In genomic region chr12:111665041-111665880, GRCm38 (mm10) we compare ENCODE assay signal across 12 mouse cellular contexts. TPM values are rescaled to one million over a fixed set of nuclear protein-coding genes. Genes with fewer than 3 reads are reported as not detected.
DNase-seq lines count a peak whose midpoint lies in the region; ATAC-seq and TF ChIP-seq lines count a peak whose summit lies in the region.
"Had no signal": no experiment of that assay in that cellular context is flagged by ENCODE, and none has a peak within 500 bp of the region (broad histone marks: within the 10 kb centered on the region; RNA-seq: fewer than 3 reads in every experiment).

No protein-coding gene starts in this region.

- TF ChIP-seq CTCF in hindbrain, postnatal 0 days (IDR thresholded peaks at IDR 0.05; ENCODE audit: low read depth) = no peak

- peak; percentile 26 for DNase-seq in cerebellum, adult 11-12 months
- no peak for DNase-seq in cerebellum, postnatal 25 days
- DNase-seq in hindbrain, postnatal 0 days (ENCODE audit: low spot score) = no peak
- peak; percentile 19 for DNase-seq in retina, postnatal 1 day
- DNase-seq in retina, embryonic 14.5 days (ENCODE audit: low spot score) = no peak
- no peak for DNase-seq in left cerebral cortex, adult 9 months (ENCODE audit: low spot score in 2 of 2)
- DNase-seq: kidney, postnatal 36 days had no signal

- no peaks in the 10 kb centered on the region for H3K9me3 ChIP-seq in hindbrain, postnatal 0 days (ENCODE audit: low read length)
- no peaks in the 10 kb centered on the region for H3K9me3 ChIP-seq in hindbrain, embryonic 12.5 days (replicated peaks)
- H3K9me3 ChIP-seq in stomach, embryonic 15.5 days = no peaks in the 10 kb centered on the region
- H3K9me3 ChIP-seq: embryonic facial prominence, embryonic 12.5 days; hindbrain, embryonic 13.5 days had no signal

- H3K9ac ChIP-seq in hindbrain, postnatal 0 days (replicated peaks; ENCODE audit: low read length) = no peak overlapping the region
- H3K9ac ChIP-seq in hindbrain, embryonic 12.5 days = no peak overlapping the region
- no peak overlapping the region for H3K9ac ChIP-seq in stomach, embryonic 15.5 days
- H3K9ac ChIP-seq: embryonic facial prominence, embryonic 12.5 days; hindbrain, embryonic 13.5 days; lung, embryonic 14.5 days had no signal

- no peak overlapping the region for H3K4me2 ChIP-seq in hindbrain, postnatal 0 days (ENCODE audit: low read depth, low read length)
- H3K4me2 ChIP-seq in hindbrain, embryonic 12.5 days (replicated peaks) = no peak overlapping the region
- no peak overlapping the region for H3K4me2 ChIP-seq in stomach, embryonic 15.5 days
- H3K4me2 ChIP-seq: embryonic facial prominence, embryonic 12.5 days; hindbrain, embryonic 13.5 days had no signal

- H3K27ac ChIP-seq in hindbrain, postnatal 0 days = 0 out of 2 replicates have a peak overlapping the region, but pooled peaks have one; percentile 4
- H3K27ac ChIP-seq in hindbrain, embryonic 12.5 days = no peak overlapping the region
- H3K27ac ChIP-seq in stomach, embryonic 15.5 days = peak overlapping the region; percentile 35; the same call in 1 of the 2 replicates
- H3K27ac ChIP-seq: embryonic facial prominence, embryonic 12.5 days had no signal

- peaks cover 5% of the 10 kb centered on the region; the same call in 1 of the 2 replicates for H3K36me3 ChIP-seq in hindbrain, postnatal 0 days (ENCODE audit: insufficient read depth, low read length)
- peaks cover 33% of the 10 kb centered on the region for H3K36me3 ChIP-seq in hindbrain, embryonic 12.5 days
- peaks cover 5% of the 10 kb centered on the region; the same call in 1 of the 2 replicates for H3K36me3 ChIP-seq in stomach, embryonic 15.5 days

- H3K27me3 ChIP-seq in hindbrain, postnatal 0 days (ENCODE audit: insufficient read depth, low read length) = no peaks in the 10 kb centered on the region
- no peaks in the 10 kb centered on the region for H3K27me3 ChIP-seq in hindbrain, embryonic 12.5 days
- no peaks in the 10 kb centered on the region for H3K27me3 ChIP-seq in stomach, embryonic 15.5 days (replicated peaks)
- H3K27me3 ChIP-seq: hindbrain, embryonic 13.5 days had no signal

- WGBS in hindbrain, postnatal 0 days = 81% methylated on average over 13 of the region's 13 CpGs
- 82% methylated on average over 13 of the region's 13 CpGs for WGBS in hindbrain, embryonic 12.5 days
- WGBS in stomach, embryonic 15.5 days = 79% methylated on average over 13 of the region's 13 CpGs

- H3K4me3 ChIP-seq in hindbrain, postnatal 0 days (ENCODE audit: low read length) = no peak overlapping the region
- H3K4me3 ChIP-seq in hindbrain, embryonic 12.5 days = no peak overlapping the region
- H3K4me3 ChIP-seq in stomach, embryonic 15.5 days (replicated peaks) = no peak overlapping the region
- H3K4me3 ChIP-seq: embryonic facial prominence, embryonic 12.5 days; hindbrain, embryonic 13.5 days had no signal

- 0 out of 2 replicates have a peak, but pooled peaks cover 9% of the 10 kb centered on the region for H3K4me1 ChIP-seq in hindbrain, postnatal 0 days (ENCODE audit: insufficient read depth, low read length)
- peaks cover 31% of the 10 kb centered on the region for H3K4me1 ChIP-seq in hindbrain, embryonic 12.5 days
- H3K4me1 ChIP-seq in stomach, embryonic 15.5 days = peaks cover 40% of the 10 kb centered on the region

- ATAC-seq in hindbrain, postnatal 0 days = no peak
- no peak for ATAC-seq in hindbrain, embryonic 12.5 days (ENCODE audit: low FRiP score)
- no peak for ATAC-seq in stomach, embryonic 15.5 days (ENCODE audit: insufficient read depth, low FRiP score, low read depth)

RNA-seq across cellular contexts. Expression of gene Ckb, which starts 6.9 kb away (rescaled TPM):
- 3,255 and 3,584 TPM in 2 replicates for total RNA-seq in hindbrain, postnatal 0 days (2014; rRNA removed)
- polyA plus RNA-seq in hindbrain, postnatal 0 days (2015; fragmentation: Nextera tagmentation; extraction: Ambion mirVana) = 2,405 and 2,624 TPM in 2 replicates
- polyA plus RNA-seq in hindbrain, embryonic 12.5 days (2016; fragmentation: Nextera tagmentation; extraction: Ambion mirVana) = 1,558 and 1,759 TPM in 2 replicates
- polyA plus RNA-seq in stomach, embryonic 15.5 days (2015; fragmentation: Nextera tagmentation; extraction: Ambion mirVana) = 607 and 634 TPM in 2 replicates

RNA-seq across cellular contexts. Expression of gene Trmt61a, which starts 12.6 kb away (rescaled TPM):
- 29.7 and 32.7 TPM in 2 replicates for total RNA-seq in hindbrain, postnatal 0 days (2014; rRNA removed)
- polyA plus RNA-seq in hindbrain, postnatal 0 days (2015; fragmentation: Nextera tagmentation; extraction: Ambion mirVana) = 9.2 TPM in 2 replicates
- 10.7 and 10.8 TPM in 2 replicates for polyA plus RNA-seq in hindbrain, embryonic 12.5 days (2016; fragmentation: Nextera tagmentation; extraction: Ambion mirVana)
- 14.6 TPM in 2 replicates for polyA plus RNA-seq in stomach, embryonic 15.5 days (2015; fragmentation: Nextera tagmentation; extraction: Ambion mirVana)

RNA-seq across cellular contexts. Expression of gene Bag5, which starts 47.8 kb away (rescaled TPM):
- total RNA-seq in hindbrain, postnatal 0 days (2014; rRNA removed) = 21.1 and 22.7 TPM in 2 replicates
- polyA plus RNA-seq in hindbrain, postnatal 0 days (2015; fragmentation: Nextera tagmentation; extraction: Ambion mirVana) = 60.1 and 64.3 TPM in 2 replicates
- 60.4 and 62.3 TPM in 2 replicates for polyA plus RNA-seq in hindbrain, embryonic 12.5 days (2016; fragmentation: Nextera tagmentation; extraction: Ambion mirVana)
- 49.5 and 50.9 TPM in 2 replicates for polyA plus RNA-seq in stomach, embryonic 15.5 days (2015; fragmentation: Nextera tagmentation; extraction: Ambion mirVana)

RNA-seq across cellular contexts. Expression of gene Apopt1, which starts 47.8 kb away (rescaled TPM):
- 23.6 and 28.1 TPM in 2 replicates for total RNA-seq in hindbrain, postnatal 0 days (2014; rRNA removed)
- 60.3 and 63.9 TPM in 2 replicates for polyA plus RNA-seq in hindbrain, postnatal 0 days (2015; fragmentation: Nextera tagmentation; extraction: Ambion mirVana)
- polyA plus RNA-seq in hindbrain, embryonic 12.5 days (2016; fragmentation: Nextera tagmentation; extraction: Ambion mirVana) = 49.9 and 54.0 TPM in 2 replicates
- polyA plus RNA-seq in stomach, embryonic 15.5 days (2015; fragmentation: Nextera tagmentation; extraction: Ambion mirVana) = 46.4 and 51.3 TPM in 2 replicates

Comparison
In these comparisons a context has a peak if more than half of its experiments do, and no peak if none do; other contexts are left out.
1. DNase-seq: peak in cerebellum, adult 11-12 months (single experiment) and retina, postnatal 1 day (single experiment); none in cerebellum, postnatal 25 days (0 of 2), hindbrain, postnatal 0 days (single experiment), retina, embryonic 14.5 days (single experiment) and left cerebral cortex, adult 9 months (0 of 2).